Mouse (Mus musculus): ENCODE measurements around the gene Siah3. TPM values are rescaled to one million over a fixed set of nuclear protein-coding genes. Genes with fewer than 3 reads are reported as not detected.

Gene Siah3
- polyA plus RNA-seq, 1 experiment = not detected

DNA sequence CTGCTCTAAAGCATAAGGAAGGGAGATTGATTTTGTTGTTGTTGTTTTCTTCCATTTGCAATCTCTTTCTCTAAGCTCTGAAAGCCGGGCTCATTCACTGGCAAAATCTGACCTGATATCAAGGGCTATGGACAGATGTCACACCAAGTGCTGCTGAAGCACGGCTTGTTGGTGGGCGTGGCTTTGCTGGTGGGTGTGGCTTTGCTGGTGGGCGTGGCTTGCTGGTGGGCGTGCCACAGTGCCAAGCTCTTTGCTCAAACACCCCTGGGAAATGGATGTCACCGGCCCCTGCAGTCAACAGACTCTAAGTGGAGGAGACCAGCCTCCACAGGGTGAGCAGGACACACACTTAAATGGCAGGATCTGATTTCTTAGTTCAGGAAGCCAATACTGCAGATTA is 35.0 kb upstream of the Siah3 start:
- no peaks in the 10 kb centered on the region for H3K36me3 ChIP-seq (ENCODE audit: control insufficient read depth, insufficient read depth)

DNA sequence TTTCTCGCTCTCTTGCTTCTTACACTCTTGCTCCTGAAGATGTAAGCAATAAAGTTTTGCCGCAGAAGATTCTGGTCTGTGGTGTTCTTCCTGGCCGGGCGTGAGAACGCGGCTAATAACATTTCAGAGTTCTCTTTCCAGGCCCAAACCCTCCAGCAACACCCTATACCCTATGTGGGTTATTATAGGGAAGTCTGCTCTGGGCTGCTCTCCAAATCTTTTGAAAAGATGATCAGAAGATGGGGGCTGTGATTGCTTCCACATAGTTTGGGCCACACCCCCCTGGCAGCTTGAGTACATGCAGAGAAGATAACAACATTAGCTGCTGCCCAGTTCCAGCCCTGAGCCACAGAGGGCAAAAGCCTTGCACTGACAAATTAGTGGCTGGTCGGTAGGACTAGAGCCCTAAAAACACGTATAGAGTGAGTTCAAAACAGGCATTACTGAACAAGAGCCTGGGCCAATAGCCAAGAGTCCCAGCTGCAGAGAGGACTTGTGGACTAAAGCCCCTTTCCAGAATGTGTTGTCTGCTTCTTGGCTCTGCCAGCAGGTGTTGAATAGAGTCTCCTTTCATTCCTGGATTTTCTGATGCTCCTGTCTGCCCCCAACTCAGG is 24.5 kb upstream of the Siah3 start:
- H3K27me3 ChIP-seq (ENCODE audit: control insufficient read depth, insufficient read depth, insufficient read length) = peaks cover 7% of the 10 kb centered on the region
- H3K36me3 ChIP-seq (ENCODE audit: control insufficient read depth, insufficient read depth) = no peaks in the 10 kb centered on the region
- TF ChIP-seq CTCF (IDR thresholded peaks at IDR 0.05; ENCODE audit: control insufficient read depth, insufficient read depth, insufficient read length) (no peak), CEBPB (IDR thresholded peaks at IDR 0.05; ENCODE audit: low read depth) (no peak), MYOD1 (IDR thresholded peaks at IDR 0.05; ENCODE audit: control insufficient read depth, insufficient read length, low read depth) (no peak), FOSL1 (IDR thresholded peaks at IDR 0.05; ENCODE audit: insufficient read depth, low read length, poor library complexity, severe bottlenecking) (no peak), MYOG (IDR thresholded peaks at IDR 0.05; ENCODE audit: control insufficient read depth, extremely low read depth, insufficient read length) (no peak), MAX (IDR thresholded peaks at IDR 0.05) (no peak), USF1 (IDR thresholded peaks at IDR 0.05; ENCODE audit: low read depth) (no peak)
- H3K79me2 ChIP-seq (ENCODE audit: control insufficient read depth, insufficient read depth) = no peaks in the 10 kb centered on the region
- H3K4me3 ChIP-seq (ENCODE audit: insufficient read depth, poor library complexity, severe bottlenecking) = no peak overlapping the region
- H3K79me3 ChIP-seq (ENCODE audit: low read depth) = no peaks in the 10 kb centered on the region
- H3ac ChIP-seq (ENCODE audit: control insufficient read depth, insufficient read length, low read depth) = no peak overlapping the region

More for the DNA sequence above, 35.0 kb upstream of the Siah3 start:
- no peak for TF ChIP-seq CEBPB (IDR thresholded peaks at IDR 0.05; ENCODE audit: low read depth)
- TF ChIP-seq MYOG (IDR thresholded peaks at IDR 0.05; ENCODE audit: control insufficient read depth, extremely low read depth, insufficient read length) = no peak
- no peak for TF ChIP-seq CTCF (IDR thresholded peaks at IDR 0.05; ENCODE audit: control insufficient read depth, insufficient read depth, insufficient read length)
- no peak for TF ChIP-seq FOSL1 (IDR thresholded peaks at IDR 0.05; ENCODE audit: insufficient read depth, low read length, poor library complexity, severe bottlenecking)
- no peak for TF ChIP-seq USF1 (IDR thresholded peaks at IDR 0.05; ENCODE audit: low read depth)
- TF ChIP-seq MYOD1 (IDR thresholded peaks at IDR 0.05; ENCODE audit: control insufficient read depth, insufficient read length, low read depth) = no peak
- TF ChIP-seq MAX (IDR thresholded peaks at IDR 0.05) = no peak
- Histone ChIP-seq H3K79me2 (ENCODE audit: control insufficient read depth, insufficient read depth) (no peaks in the 10 kb centered on the region), H3ac (ENCODE audit: control insufficient read depth, insufficient read length, low read depth) (no peak overlapping the region), H3K4me3 (ENCODE audit: insufficient read depth, poor library complexity, severe bottlenecking) (no peak overlapping the region), H3K27me3 (ENCODE audit: control insufficient read depth, insufficient read depth, insufficient read length) (no peaks in the 10 kb centered on the region), H3K79me3 (ENCODE audit: low read depth) (no peaks in the 10 kb centered on the region)

DNA sequence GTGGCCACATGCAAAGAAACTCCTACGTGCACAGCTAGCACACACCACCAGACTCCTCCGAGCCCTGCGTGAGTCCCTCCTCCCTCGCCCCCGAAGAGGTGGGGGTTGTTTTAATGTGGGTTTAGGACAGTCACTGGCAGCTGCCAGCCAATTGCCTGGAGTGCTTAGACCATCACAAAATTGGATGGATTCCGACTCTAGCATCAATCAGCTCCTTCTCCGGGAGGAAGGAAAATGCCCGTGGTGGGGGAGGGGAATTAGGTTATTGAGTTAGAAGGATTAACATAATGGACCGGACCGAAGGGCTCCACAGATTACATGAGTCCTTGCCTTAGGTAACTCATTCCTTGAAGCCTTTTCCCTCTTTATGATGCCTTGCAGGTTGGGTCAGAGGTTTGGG is 22.9 kb upstream of the Siah3 start:
- no peak overlapping the region for H3ac ChIP-seq (ENCODE audit: control insufficient read depth, insufficient read length, low read depth)
- TF ChIP-seq MAX (IDR thresholded peaks at IDR 0.05) (no peak), FOSL1 (IDR thresholded peaks at IDR 0.05; ENCODE audit: insufficient read depth, low read length, poor library complexity, severe bottlenecking) (no peak), CEBPB (IDR thresholded peaks at IDR 0.05; ENCODE audit: low read depth) (no peak), USF1 (IDR thresholded peaks at IDR 0.05; ENCODE audit: low read depth) (no peak), CTCF (IDR thresholded peaks at IDR 0.05; ENCODE audit: control insufficient read depth, insufficient read depth, insufficient read length) (no peak), MYOG (IDR thresholded peaks at IDR 0.05; ENCODE audit: control insufficient read depth, extremely low read depth, insufficient read length) (no peak), MYOD1 (IDR thresholded peaks at IDR 0.05; ENCODE audit: control insufficient read depth, insufficient read length, low read depth) (no peak)
- H3K27me3 ChIP-seq (ENCODE audit: control insufficient read depth, insufficient read depth, insufficient read length) = peaks cover 7% of the 10 kb centered on the region
- no peak overlapping the region for H3K4me3 ChIP-seq (ENCODE audit: insufficient read depth, poor library complexity, severe bottlenecking)
- H3K79me2 ChIP-seq (ENCODE audit: control insufficient read depth, insufficient read depth) = no peaks in the 10 kb centered on the region
- no peaks in the 10 kb centered on the region for H3K36me3 ChIP-seq (ENCODE audit: control insufficient read depth, insufficient read depth)
- H3K79me3 ChIP-seq (ENCODE audit: low read depth) = no peaks in the 10 kb centered on the region

DNA sequence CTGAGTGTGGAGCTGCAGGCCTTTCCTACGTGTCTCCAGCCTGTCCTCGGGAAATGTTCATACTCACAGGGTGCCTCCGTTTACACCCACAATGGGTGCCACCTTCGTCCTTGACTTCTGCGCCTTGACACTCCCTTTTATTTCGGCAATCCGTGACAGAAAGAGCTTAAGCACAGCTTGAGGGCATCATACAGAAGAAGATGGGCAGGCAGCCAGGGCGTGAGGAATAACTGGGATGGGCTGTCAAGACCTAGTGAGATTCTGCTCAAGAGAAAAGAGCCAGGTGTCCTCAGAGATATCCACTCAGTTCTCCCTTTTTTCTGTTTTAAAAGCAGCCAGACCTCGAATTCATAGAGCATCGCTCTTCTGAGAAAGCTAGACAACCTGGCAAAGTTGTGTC is 21.2 kb upstream of the Siah3 start:
- Histone ChIP-seq H3K36me3 (ENCODE audit: control insufficient read depth, insufficient read depth) (no peaks in the 10 kb centered on the region), H3K27me3 (ENCODE audit: control insufficient read depth, insufficient read depth, insufficient read length) (peaks cover 7% of the 10 kb centered on the region), H3K79me2 (ENCODE audit: control insufficient read depth, insufficient read depth) (no peaks in the 10 kb centered on the region), H3ac (ENCODE audit: control insufficient read depth, insufficient read length, low read depth) (no peak overlapping the region), H3K79me3 (ENCODE audit: low read depth) (no peaks in the 10 kb centered on the region), H3K4me3 (ENCODE audit: insufficient read depth, poor library complexity, severe bottlenecking) (no peak overlapping the region)
- no peak for TF ChIP-seq MAX (IDR thresholded peaks at IDR 0.05)
- TF ChIP-seq FOSL1 (IDR thresholded peaks at IDR 0.05; ENCODE audit: insufficient read depth, low read length, poor library complexity, severe bottlenecking) = no peak
- no peak for TF ChIP-seq CEBPB (IDR thresholded peaks at IDR 0.05; ENCODE audit: low read depth)
- no peak for TF ChIP-seq MYOD1 (IDR thresholded peaks at IDR 0.05; ENCODE audit: control insufficient read depth, insufficient read length, low read depth)
- no peak for TF ChIP-seq MYOG (IDR thresholded peaks at IDR 0.05; ENCODE audit: control insufficient read depth, extremely low read depth, insufficient read length)
- no peak for TF ChIP-seq USF1 (IDR thresholded peaks at IDR 0.05; ENCODE audit: low read depth)
- TF ChIP-seq CTCF (IDR thresholded peaks at IDR 0.05; ENCODE audit: control insufficient read depth, insufficient read depth, insufficient read length) = no peak

DNA sequence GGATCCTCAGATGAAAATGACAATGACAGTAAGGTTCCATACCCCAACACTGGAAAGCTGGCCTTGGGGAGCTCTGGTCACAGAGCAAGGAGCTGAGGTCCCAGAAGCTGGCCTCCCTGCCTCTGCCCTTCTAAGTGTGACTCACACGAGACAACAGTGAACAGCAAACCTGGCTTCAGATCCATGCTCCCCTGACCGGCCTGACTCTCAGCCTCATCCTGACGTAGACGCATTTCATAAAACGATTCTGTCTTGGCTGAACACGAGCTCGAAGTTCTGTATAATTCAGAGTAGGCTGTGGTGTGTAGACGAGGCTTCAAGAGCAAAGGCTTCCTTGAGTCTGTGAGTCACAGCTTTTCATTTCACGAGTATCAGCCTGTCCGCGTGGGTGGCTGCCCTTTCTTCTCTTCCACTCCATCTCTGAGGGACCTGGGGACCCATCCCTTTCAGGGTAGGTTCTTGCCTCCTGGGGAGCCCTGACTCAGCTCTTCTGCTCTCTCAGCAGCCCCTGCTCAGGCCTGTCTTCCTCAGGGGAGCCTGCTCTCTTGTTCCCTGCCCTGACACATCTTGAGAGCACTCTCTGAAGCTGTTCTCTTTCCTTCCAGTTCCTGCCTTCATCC is 11.2 kb upstream of the Siah3 start:
- H3K79me3 ChIP-seq (ENCODE audit: low read depth) = no peaks in the 10 kb centered on the region
- H3ac ChIP-seq (ENCODE audit: control insufficient read depth, insufficient read length, low read depth) = no peak overlapping the region
- no peaks in the 10 kb centered on the region for H3K36me3 ChIP-seq (ENCODE audit: control insufficient read depth, insufficient read depth)
- no peaks in the 10 kb centered on the region for H3K79me2 ChIP-seq (ENCODE audit: control insufficient read depth, insufficient read depth)
- no peaks in the 10 kb centered on the region for H3K27me3 ChIP-seq (ENCODE audit: control insufficient read depth, insufficient read depth, insufficient read length)
- no peak overlapping the region for H3K4me3 ChIP-seq (ENCODE audit: insufficient read depth, poor library complexity, severe bottlenecking)
- no peak for TF ChIP-seq MAX (IDR thresholded peaks at IDR 0.05)
- TF ChIP-seq MYOG (IDR thresholded peaks at IDR 0.05; ENCODE audit: control insufficient read depth, extremely low read depth, insufficient read length) = no peak
- TF ChIP-seq CEBPB (IDR thresholded peaks at IDR 0.05; ENCODE audit: low read depth) = no peak
- no peak for TF ChIP-seq USF1 (IDR thresholded peaks at IDR 0.05; ENCODE audit: low read depth)
- TF ChIP-seq CTCF (IDR thresholded peaks at IDR 0.05; ENCODE audit: control insufficient read depth, insufficient read depth, insufficient read length) = no peak
- no peak for TF ChIP-seq FOSL1 (IDR thresholded peaks at IDR 0.05; ENCODE audit: insufficient read depth, low read length, poor library complexity, severe bottlenecking)
- no peak for TF ChIP-seq MYOD1 (IDR thresholded peaks at IDR 0.05; ENCODE audit: control insufficient read depth, insufficient read length, low read depth)
